In genomic region chr5:93151985-93152384, GRCm38 (mm10) we compare ENCODE assay signal across 13 mouse cellular contexts. TPM values are rescaled to one million over a fixed set of nuclear protein-coding genes. Genes with fewer than 3 reads are reported as not detected.
DNase-seq lines count a peak whose midpoint lies in the region; ATAC-seq and TF ChIP-seq lines count a peak whose summit lies in the region.
"Had no signal": no experiment of that assay in that cellular context is flagged by ENCODE, and none has a peak within 500 bp of the region (broad histone marks: within the 10 kb centered on the region; RNA-seq: fewer than 3 reads in every experiment).

No protein-coding gene starts in this region.

- peaks cover 43% of the 10 kb centered on the region for H3K4me1 ChIP-seq in heart, embryonic 15.5 days (replicated peaks)
- peaks cover 5% of the 10 kb centered on the region for H3K4me1 ChIP-seq in testis, adult 2 months (ENCODE audit: control insufficient read depth, insufficient read depth, low read length)

- no peak overlapping the region for H3K9ac ChIP-seq in heart, embryonic 15.5 days
- H3K9ac ChIP-seq: hindbrain, embryonic 12.5 days; stomach, embryonic 15.5 days had no signal

- H3K4me2 ChIP-seq in heart, embryonic 15.5 days: no peak overlapping the region
- H3K4me2 ChIP-seq: hindbrain, embryonic 12.5 days; midbrain, embryonic 11.5 days; stomach, embryonic 15.5 days had no signal

- peak overlapping the region; percentile 20; the same call in 1 of the 2 replicates for H3K27ac ChIP-seq in heart, embryonic 15.5 days
- H3K27ac ChIP-seq in testis, adult 2 months (ENCODE audit: control insufficient read depth, insufficient read depth, low read depth, low read length): peak overlapping the region; percentile 55

- no peaks in the 10 kb centered on the region for H3K27me3 ChIP-seq in heart, embryonic 15.5 days
- no peaks in the 10 kb centered on the region for H3K27me3 ChIP-seq in testis, adult 2 months (ENCODE audit: control insufficient read depth, insufficient read depth, low read length)
- H3K27me3 ChIP-seq: hindbrain, embryonic 12.5 days; stomach, embryonic 15.5 days had no signal

- TF ChIP-seq CTCF in testis, adult 2 months (IDR thresholded peaks at IDR 0.05; ENCODE audit: control insufficient read depth, insufficient read depth, insufficient replicate concordance, low read depth, low read length): no peak

- no peak overlapping the region for H3K4me3 ChIP-seq in heart, embryonic 15.5 days
- no peak overlapping the region for H3K4me3 ChIP-seq in testis, adult 2 months (ENCODE audit: control insufficient read depth, low read depth, low read length)
- H3K4me3 ChIP-seq: hindbrain, embryonic 12.5 days; stomach, embryonic 15.5 days had no signal

- DNase-seq in heart, postnatal 4 days: no peak
- no peak for DNase-seq in testis, postnatal 10 days (ENCODE audit: low spot score)
- peak; percentile 27 for DNase-seq in thymus, postnatal 25 days
- no peak for DNase-seq in ovary, adult 18-20 months (ENCODE audit: low spot score)
- DNase-seq: cerebellum, postnatal 36 days had no signal

- H3K9me3 ChIP-seq in heart, embryonic 15.5 days (replicated peaks): no peaks in the 10 kb centered on the region
- H3K9me3 ChIP-seq: hindbrain, embryonic 12.5 days; stomach, embryonic 15.5 days had no signal

- ATAC-seq in heart, embryonic 15.5 days (replicated peaks; ENCODE audit: insufficient number of reproducible peaks, insufficient read depth, low FRiP score, low read depth): no peak
- peak; percentile 70 for ATAC-seq in inflammation-experienced regulatory T-cells, adult 6 months
- ATAC-seq in frontal cortex, adult (ENCODE audit: low TSS enrichment): no peak
- ATAC-seq: forebrain, embryonic 16.5 days had no signal

- peaks cover 18% of the 10 kb centered on the region; the same call in 1 of the 2 replicates for H3K36me3 ChIP-seq in heart, embryonic 15.5 days
- no peaks in the 10 kb centered on the region for H3K36me3 ChIP-seq in testis, adult 2 months (ENCODE audit: control insufficient read depth, insufficient read depth, low read length)

- 69% methylated on average over 6 of the region's 6 CpGs for WGBS in heart, embryonic 15.5 days

- TF ChIP-seq POLR2A in testis, adult 2 months (IDR thresholded peaks at IDR 0.05; ENCODE audit: control insufficient read depth, low read depth, low read length): no peak

RNA-seq across cellular contexts. Expression of gene Ccni, which starts 54.3 kb away (rescaled TPM):
- 90.3 and 93.6 TPM in 2 replicates for polyA plus RNA-seq in heart, embryonic 15.5 days (2015; fragmentation: Nextera tagmentation; extraction: Ambion mirVana)
- 100 to 1,000 TPM; 246 to 267 TPM for total RNA-seq in heart, postnatal 4 days (2021)
- 138 and 146 TPM in 2 replicates for polyA plus RNA-seq in testis, adult 2 months (2012; rRNA removed)
- polyA plus RNA-seq in inflammation-experienced regulatory T-cells, adult 6 months (2017; shearing (Covaris generic)): 10 to 100 TPM; 82.9 to 99.1 (median 84.9) TPM

RNA-seq across cellular contexts. Expression of gene 2010109A12Rik, which starts 54.3 kb away (rescaled TPM):
- 1.3 and 2.5 TPM in 2 replicates for polyA plus RNA-seq in heart, embryonic 15.5 days (2015; fragmentation: Nextera tagmentation; extraction: Ambion mirVana)
- under 1 TPM; 0.50 to 0.52 TPM for total RNA-seq in heart, postnatal 4 days (2021)
- polyA plus RNA-seq in testis, adult 2 months (2012; rRNA removed): 4.4 and 8.5 TPM in 2 replicates
- polyA plus RNA-seq in inflammation-experienced regulatory T-cells, adult 6 months (2017; shearing (Covaris generic)): 1 to 10 TPM in 2 of 3 experiments, not detected in 1; 1.6 to 2.3 TPM

RNA-seq across cellular contexts. Expression of gene Sept11, which starts 58.7 kb away (rescaled TPM):
- 79.0 and 94.5 TPM in 2 replicates for polyA plus RNA-seq in heart, embryonic 15.5 days (2015; fragmentation: Nextera tagmentation; extraction: Ambion mirVana)
- total RNA-seq in heart, postnatal 4 days (2021): 100 to 1,000 TPM; 120 to 130 TPM
- 2.6 and 3.4 TPM in 2 replicates for polyA plus RNA-seq in testis, adult 2 months (2012; rRNA removed)
- 10 to 100 TPM; 28.0 to 72.7 (median 29.9) TPM for polyA plus RNA-seq in inflammation-experienced regulatory T-cells, adult 6 months (2017; shearing (Covaris generic))
